Mouse (Mus musculus) liver, adult 2 months (tissue): Measurements from ENCODE around the gene Araf.

Experiments
- CTCF ChIP-seq: fragments of 200-500 bp; IDR thresholded peaks from 2 replicates; pipeline ENCODE4 v1.5.1; 2011; ENCODE audit warnings: low read depth, low read length, control low read depth
- POLR2A ChIP-seq: fragments of 200-500 bp; IDR thresholded peaks from 2 replicates; pipeline ENCODE4 v1.6.1; 2011; ENCODE audit warnings: low read length, control low read depth; ENCODE audit not compliant: insufficient read depth; ENCODE audit errors: extremely low read depth

DNA sequence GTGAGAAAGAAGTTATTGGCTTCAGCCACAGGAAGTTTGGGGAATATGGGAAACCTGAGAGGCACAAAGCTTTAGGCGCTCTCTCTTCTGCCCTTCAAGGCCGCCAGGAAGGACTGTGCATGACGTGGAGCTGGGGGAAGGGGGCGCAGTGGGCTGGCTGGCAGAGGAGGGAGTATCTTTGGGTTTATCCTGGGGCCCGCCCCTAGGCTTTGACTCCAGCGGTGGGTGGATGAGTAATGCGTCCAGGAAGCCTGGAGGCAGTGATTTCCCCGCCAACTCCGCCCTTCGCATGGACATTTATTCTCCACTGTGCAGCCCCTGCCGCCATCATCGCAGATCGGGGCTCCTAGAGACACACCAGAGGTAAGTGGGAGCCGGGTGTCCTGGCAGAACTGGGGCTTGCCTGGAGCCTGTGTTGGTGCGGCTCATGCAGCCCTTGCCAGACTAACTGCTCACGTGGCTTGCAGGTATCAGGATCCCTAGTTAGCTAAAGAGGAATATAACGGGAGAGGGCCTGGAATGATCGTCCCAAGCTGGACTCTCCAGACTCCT is 72.4 kb downstream of the Araf start, which contains the start of gene Timp1:
- no peak for TF ChIP-seq POLR2A
- TF ChIP-seq CTCF = no peak
